Mouse (Mus musculus): ENCODE results near the gene 1700021F07Rik. TPM values are rescaled to one million over a fixed set of nuclear protein-coding genes. Genes with fewer than 3 reads are reported as not detected.

The 1700021F07Rik gene
- polyA plus RNA-seq (2015; fragmentation: Nextera tagmentation; extraction: Ambion mirVana): not detected in 2 replicates

GRCm38 (mm10) chr2:173522376-173522775, at the start of gene 1700021F07Rik:
Gene 1700021F07Rik (plus strand): TSS chr2:173522586.

Other genes starting within 250 kb of the 1700021F07Rik start
- gene Pmepa1, start 246.1 kb upstream of the 1700021F07Rik start, polyA plus RNA-seq (2015; fragmentation: Nextera tagmentation; extraction: Ambion mirVana): 4.6 and 5.2 TPM in 2 replicates
- gene Ankrd60, start 55.8 kb downstream of the 1700021F07Rik start, polyA plus RNA-seq (2015; fragmentation: Nextera tagmentation; extraction: Ambion mirVana): not detected in 2 replicates
- 27.7 and 32.0 TPM in 2 replicates for gene Rab22a, start 137.2 kb downstream of the 1700021F07Rik start, polyA plus RNA-seq (2015; fragmentation: Nextera tagmentation; extraction: Ambion mirVana)
- gene 1700010B08Rik, start 196.8 kb downstream of the 1700021F07Rik start, polyA plus RNA-seq (2015; fragmentation: Nextera tagmentation; extraction: Ambion mirVana): not detected in 2 replicates
- 20.0 and 24.1 TPM in 2 replicates for gene Vapb, start 214.9 kb downstream of the 1700021F07Rik start, polyA plus RNA-seq (2015; fragmentation: Nextera tagmentation; extraction: Ambion mirVana)

All from neural tube, postnatal 0 days (tissue).